Mouse (Mus musculus) adrenal gland, adult 18-20 months (tissue): ENCODE results near the gene Coro1b. TPM values are rescaled to one million over a fixed set of nuclear protein-coding genes. Genes with fewer than 3 reads are reported as not detected.

ENCODE experiments used
- DNase-seq, 2 experiments: peaks; one replicate each; pipeline ENCODE4 v3.0.0; 2021 to 2022; ENCODE audit warnings: low spot score in 2 of 2
- total RNA-seq, 2 experiments: library from RNA; stranded (reverse); gene quantifications; 1 replicate in 1 of 2; 2 replicates in 1 of 2; pipeline ENCODE4 v1.2.3; 2021

Gene Coro1b
- total RNA-seq, 2 experiments from 2014 or later, result 145 to 150 TPM

DNA sequence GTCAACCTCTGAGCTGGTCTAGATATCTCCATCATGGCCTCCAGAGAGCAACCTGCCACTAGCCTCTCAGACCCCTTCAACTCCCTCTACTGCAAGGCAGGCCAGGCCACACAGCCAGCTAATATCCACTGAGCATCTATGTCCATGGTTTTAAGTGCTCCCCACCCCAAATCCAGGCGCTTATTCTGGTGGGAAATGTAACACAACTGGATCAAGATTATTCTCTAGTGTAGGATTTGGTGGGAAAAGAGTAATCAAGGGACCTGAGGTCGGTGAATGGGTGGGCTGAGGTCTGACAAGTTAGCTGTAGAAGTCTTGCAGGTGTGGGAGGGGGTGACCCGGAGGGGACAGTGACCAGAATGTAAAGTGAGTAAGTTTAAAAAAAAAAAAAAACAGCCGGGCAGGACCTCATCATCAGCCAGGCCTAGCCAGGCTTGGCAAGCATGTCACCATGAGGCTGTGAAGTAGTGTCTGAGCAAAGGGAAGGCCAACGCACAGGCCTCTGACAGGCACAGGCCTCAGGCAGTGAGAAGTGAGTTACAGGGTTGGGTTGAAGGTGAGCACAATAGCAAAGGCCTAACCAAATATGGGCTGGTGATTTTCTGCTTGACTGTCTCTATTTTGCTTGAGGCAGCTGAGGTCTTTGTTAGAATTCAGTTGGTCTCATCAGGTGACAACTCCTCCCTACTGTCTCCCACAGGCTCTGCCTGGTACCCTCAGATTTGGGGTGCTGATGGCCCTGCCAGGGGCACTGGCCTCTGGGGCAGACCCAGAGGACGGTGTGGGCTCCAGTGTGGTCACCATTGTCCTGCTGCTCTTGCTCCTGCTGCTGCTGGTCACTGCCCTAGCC is 7.0 kb downstream of the Coro1b start:
- no peak for DNase-seq

DNA sequence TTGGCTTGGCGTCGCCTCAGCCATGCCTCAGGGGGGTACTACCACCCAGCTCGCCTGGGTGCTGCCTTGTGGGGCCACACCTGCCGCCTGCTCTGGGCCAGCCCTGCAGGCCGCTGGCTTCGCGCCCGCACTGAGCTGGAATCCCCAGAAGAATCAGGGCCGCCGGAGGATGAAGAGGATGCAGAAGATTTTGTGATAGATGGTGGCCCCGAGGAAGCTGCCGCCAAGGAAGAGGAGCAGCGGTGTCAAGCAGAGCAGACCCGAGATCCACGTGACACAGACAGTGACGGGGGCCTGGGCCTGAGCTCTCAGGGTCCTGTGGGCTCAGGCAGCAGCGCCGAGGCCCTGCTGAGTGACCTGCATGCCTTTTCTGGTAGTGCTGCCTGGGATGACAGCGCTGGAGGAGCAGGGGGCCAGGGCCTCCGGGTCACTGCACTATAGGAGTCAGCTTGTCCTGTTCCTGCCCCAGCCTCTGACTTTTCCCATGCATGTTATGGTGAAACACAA is 7.7 kb downstream of the Coro1b start:
- DNase-seq, result no peak

DNA sequence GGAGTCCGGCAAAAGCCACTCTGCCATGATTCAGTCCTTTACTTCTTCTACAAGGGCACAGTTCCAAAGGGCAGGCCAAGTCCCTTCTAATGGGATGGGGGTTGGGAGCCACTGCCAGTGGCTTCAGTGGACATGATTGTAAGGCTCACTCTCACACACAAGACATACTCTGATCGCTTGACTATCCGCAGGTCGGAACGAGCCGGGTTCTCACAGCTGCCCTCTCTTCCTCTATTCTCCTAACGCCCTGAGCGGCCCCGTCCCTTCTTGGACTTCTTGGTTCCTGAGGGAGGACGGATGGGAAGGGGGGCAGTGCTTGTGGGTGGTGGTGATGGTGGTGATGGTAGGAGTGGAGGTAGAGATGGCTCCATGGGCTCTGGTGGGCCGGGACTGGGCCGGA is 8.4 kb downstream of the Coro1b start:
- DNase-seq, result no peak

DNA sequence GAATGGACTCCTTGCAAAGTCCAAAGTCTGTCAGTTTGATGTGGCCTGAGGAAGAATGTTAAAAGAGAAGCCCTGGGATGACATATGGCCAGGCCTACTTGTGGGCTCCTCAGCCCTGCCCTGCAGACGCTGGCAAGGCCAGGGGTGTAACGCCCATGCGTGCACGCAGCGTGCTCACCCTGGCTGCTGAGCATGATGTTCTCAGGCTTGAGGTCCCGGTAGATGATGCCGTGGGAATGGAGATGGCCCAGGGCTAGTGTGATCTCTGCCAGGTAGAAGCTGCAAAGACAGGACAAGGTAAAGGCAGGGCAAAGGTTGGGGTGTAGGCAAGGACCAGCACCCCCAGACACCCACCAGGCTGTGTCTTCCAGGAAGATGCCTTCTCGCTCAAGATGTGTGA is 10.6 kb downstream of the Coro1b start:
- DNase-seq, result no peak

DNA sequence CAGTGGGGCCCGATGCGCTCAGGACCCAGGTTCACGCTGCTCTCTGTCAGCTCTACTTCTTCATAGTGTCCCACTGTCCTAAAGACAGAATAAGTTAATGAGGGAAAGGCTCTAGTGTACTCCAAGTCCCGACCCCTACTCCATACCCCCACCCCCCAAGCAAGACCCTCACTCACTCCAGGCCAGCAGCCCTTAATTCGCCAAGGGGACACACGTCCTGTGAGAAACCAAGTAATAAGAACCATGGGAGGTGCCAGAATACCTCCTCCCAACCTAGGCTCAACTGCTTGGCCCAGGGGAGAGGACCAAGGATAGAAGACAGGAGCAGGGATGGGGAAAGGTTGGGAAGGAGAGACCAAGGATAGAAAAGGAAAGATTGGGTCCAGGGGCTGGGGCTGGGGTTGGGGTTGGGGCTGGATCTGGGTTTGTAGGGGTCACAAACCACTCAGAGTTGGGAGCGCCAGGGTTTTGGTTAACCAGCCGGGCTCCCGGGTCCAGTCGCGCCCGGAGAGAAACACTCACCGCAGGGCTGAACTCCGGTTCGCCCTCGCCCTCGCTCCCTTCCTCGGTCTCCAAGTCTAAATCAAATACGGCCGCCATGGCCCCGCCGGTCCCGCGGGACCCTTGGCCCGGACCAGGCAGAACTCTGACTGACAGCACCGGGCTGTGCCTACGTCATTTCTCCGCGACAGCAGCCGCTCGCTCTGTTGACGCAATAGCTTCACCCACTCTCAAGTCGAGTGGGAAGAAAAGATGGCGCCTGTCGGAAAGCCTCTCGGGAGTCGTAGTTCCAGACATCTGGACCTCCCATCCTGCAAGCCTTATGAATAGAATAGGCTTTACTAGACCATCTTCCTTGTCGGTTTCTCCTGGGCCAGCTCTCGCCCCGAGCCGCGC is 14.5 kb downstream of the Coro1b start, which contains the start of gene Rps6kb2:
Gene Rps6kb2 (minus strand): TSS at position 709 of the 897 bp plus-strand sequence.
- peak; percentile 94 to 96 for DNase-seq

DNA sequence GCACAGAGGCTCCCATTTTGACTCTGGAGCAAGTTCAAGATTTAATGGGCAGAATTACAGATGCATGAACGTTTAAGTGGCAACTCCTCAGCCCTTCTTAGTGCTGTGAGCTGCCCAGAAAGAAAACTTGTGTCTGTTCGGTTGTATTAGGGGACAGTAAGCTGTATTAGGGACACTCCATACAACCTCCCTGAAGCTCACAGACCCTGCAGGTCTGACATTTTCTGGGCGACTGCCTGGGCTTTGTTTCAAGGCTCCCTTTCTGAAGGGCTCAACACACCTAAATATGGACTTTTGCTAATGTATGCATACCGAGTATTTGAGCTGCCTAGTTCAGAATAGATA is 15.1 kb downstream of the Coro1b start:
- no peak for DNase-seq

DNA sequence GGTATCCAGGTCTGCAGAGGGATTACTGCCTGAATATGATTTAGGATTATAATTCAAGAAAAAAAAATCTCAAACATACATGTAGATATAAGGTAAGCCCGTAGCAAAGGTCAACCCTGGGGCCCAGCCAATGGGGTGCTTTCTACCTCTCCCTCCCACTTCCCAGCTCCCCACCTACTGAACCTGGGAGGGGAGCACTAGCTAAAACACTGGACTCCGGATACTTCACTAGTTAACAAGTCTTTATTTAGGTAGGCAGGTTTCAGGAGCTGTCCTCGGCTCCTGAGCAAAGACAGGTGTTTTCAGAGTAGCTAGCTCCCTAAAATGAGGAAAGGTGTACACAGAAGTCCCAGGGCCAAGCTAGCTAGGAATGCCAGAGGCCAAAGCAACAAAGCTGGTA is 15.7 kb downstream of the Coro1b start:
- DNase-seq, result no peak

DNA sequence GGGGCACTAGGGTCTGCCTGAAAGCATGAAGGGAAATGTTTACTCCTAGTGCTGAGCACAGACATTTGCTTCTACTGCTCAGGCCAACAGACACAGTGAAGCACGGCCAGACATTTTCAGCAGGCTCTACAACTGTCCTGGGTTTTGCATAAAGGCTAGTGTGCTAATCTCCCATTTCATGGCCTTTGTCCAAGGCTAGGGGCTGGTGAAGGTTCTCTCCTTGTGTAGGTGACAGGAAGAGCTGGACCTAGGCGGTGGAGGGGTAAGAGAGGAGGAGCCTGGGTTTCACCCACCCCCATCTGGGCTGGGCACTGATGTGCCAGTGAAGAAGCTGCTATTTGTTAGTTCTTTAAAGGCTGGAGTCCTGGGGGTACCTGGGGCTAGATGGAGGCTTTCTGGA is 16.3 kb downstream of the Coro1b start:
- peak in 1 of 2 experiments; percentile 38 for DNase-seq

DNA sequence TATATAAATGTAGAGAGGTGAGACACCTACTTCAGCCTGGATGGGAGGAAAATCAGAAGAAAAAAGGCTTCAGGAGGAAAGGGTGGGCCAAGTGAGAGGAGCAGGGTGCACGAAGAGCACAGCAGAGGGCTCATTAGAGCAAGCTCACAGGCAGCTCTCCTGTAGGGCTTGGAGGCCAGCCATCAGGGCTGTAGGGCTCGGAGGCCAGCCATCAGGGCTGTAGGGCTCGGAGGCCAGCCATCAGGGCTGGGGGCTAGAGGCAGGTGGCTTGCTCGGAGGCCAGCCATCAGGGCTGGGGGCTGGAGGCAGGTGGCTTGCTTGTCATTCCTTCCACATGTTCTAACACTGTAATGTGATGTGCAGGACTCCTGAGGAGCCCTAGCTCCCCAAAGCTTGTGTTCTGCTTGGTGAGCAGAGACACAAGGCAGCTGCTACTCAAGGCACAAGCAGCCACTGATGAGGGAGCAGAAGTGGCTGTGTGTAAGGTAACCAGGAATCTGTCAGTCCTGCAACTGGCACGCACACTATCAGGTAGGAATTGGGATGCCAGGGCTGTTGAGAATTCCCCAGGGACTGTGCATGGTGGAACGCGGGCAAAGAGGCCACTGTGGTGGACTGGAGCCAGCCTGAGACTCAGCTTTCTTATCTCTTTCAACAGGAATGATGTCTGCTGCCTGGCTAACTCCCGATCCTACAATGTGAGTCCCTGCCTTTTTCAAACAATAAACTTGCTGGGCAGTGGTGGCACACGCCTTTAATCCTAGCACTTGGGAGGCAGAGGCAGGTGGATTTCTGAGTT is 18.5 kb downstream of the Coro1b start:
- DNase-seq, result no peak

DNA sequence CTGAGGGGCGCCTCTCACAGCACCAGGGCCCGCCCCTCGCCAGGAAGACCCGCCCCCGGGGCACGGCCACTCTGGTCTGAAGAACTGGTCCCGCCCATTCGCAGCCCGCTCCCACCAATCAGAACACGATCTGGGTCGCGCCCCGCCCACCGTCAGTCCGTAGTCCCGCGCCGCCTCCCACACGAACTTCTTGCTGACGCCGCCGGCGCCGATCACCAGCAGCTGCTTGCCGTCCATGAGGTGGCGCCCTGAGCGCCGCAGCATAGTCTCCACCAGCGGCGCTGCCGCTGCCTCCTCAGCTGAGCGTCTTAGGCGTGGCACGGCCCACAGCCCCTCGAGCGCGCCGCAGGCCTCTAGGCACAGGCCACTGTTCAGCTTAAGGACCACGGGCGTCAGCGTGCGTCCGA is 21.0 kb downstream of the Coro1b start:
- DNase-seq, result peak; percentile 99

DNA sequence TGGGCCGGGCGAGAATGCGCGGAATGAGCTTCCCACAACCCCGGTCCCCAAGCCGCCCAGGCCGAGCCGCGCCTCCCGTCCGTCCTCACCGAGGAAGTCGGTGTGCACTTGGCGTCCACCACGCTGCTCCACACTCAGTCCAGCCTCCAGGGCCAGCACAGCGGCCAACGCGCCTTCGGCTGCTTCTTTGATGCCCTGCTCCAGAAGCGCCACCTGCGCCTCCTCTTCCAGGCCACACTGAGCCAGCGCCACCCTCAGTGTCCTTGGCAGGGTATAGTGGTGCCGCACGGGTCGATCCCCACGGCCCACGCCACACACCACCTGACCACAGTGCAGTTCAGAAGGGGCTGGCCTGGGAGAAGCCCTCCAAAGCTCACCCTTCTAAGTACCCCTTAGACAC is 21.4 kb downstream of the Coro1b start:
- DNase-seq, result no peak

DNA sequence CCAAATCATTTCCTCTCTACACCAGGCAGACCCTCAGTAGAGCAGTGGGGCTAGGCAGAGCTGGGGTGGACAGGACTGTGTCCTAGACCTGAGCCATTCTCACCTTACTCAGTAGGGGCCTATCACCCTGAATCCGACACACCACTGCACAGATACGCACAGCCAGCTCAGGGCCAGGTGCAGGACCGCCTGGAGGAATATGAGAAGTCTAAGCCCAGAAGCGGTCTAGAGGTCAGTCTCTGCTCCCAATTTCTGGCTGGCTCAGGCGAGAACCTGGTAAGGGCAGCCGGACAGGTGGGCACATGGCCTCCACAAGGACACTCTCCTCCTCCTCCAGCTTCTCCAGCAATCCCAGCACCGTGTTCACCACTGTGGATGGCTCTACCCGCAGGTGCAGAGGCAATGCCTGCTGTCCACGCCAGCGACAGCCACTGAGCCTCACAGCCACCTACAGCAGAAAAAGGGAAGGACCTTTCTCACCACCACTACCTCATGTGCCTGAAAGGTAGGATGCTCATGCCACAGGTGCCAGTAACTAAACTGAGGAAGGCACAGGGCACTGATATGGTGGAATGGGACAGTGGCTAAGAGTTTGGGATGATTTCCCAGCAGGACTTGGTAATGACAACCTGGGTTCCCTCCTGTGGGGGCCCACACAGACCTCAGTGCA is 22.4 kb downstream of the Coro1b start:
- no peak for DNase-seq

DNA sequence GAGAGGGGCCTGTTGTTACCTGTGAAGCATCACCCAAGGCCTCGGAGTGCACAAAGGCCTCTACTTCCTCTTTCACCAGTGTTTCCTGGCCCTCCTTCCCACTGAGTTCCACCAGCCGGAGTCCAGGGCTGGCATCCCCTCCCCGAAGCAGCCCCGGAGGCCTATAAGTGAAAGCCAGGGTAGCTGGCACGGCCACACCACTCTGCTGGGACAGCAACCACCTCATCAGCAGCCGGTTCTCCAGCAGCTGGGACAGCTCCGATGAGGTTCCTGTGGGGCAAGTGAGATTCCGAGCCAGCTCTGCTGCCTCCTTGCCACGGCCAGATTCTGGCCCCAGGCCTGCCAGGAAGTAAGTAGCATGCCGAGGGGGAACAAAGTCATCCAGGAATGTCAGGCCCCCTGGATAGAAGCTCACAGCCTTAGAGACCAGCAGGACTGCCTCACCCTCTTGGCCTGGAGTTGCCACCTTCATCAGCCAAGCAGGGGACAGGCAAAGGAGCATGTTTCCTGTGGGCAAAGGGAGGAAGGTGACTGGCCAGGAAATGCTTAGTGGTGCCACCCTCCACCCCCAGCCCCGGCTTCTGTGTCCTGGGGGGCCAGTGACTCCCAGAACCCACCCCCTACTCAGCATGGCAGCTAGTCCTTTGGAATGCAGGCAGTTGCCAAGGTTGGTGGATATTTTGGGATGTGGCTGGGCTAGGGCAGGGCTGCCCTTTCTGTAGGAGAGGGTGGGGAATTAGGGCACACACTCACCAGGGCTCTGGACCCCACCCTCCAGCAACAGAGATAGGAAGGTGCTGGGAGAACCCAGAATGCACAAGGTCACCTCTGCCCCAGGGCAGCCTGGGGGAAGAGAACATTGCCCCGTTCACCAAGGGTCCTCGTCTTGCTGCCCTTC is 23.2 kb downstream of the Coro1b start:
- DNase-seq, result no peak

DNA sequence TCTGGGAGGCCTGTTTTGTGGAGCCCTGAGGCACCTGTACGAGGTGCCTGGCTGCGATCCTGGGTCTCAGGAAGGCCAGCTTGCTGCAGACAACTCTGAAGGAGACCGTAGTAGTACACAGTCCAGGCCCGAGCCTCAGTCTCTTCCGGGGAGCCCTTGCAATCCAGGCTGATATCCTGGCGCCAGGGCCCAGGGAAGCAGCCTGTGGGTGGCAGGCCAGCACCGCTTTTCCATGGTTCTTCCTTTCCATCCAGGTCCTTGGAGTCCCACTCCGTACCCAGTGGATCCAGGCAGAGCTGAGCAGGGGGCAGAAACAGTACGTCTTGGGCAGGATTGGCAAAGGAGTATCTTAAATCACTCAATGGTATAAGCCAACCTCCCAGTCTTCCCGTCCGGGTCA is 24.5 kb downstream of the Coro1b start:
- no peak for DNase-seq

DNA sequence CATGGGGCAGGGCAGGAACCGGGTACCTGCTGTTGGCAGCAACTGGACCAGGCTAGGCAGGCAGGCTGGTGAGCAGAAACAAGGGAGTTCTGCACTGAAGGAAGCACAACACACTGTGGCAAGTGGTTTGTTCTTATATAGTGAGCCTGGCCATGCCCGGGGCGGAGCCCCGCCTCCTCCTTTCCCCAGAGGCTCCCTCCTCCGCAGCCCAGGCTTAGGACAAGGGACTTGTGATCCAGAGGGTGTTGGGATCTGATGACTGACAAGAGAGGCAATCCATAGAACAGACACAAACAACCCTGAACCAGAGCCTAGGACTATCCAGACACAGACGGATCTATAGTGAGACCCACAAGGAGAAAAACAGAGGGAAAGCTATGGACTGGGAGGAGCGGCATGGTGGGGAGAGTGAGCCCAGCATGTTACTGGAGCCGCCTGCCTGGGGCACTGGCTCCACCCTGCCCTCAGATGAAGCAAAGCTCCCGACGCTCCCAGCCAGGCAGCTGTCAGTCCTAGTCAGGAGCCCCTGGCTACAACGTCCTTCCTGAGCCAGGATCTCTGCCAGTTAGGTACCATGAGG is 27.0 kb downstream of the Coro1b start, which contains the start of gene Carns1:
Gene Carns1 (minus strand): TSS at position 112 of the 580 bp plus-strand sequence.
- no peak for DNase-seq

DNA sequence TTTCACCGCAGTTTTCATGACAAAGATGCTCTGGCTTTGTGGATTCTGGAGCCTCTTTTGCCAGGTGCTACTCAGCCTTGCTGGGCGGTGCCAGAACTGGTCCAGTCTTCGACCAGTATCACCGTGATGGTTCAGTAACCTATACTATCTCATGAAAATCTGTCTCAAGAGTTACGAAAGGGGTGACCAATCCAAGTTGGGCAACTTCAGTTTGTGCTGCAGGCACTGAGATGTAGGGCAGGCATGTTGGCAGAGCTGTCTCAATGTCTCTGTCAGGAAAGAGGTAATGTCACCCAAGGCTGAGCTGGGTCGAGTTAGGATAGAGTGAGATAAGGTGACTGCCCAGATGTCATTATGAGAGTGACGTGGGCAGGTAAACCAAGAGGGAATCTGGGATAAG is 32.0 kb downstream of the Coro1b start:
- DNase-seq, result no peak

DNA sequence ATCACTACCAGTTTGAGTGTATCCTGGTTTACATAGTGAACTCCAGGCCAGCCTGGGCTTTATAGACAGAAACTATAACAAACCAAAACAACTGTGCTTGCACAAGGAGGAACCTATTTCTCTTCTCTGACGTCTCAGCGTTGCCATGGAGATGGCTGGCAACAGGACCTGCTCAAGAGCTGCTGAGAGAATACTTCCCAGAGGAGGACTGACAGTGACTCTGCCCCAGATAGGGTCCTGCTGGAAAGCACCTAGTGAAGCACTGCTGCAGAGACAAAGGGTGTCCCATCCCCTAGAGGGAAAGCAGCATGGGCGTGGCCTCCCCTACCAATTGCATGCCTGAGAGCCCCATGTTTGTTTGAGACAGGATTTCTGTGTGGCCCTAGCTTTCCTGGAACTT is 33.5 kb downstream of the Coro1b start:
- peak in 1 of 2 experiments; percentile 57 for DNase-seq

DNA sequence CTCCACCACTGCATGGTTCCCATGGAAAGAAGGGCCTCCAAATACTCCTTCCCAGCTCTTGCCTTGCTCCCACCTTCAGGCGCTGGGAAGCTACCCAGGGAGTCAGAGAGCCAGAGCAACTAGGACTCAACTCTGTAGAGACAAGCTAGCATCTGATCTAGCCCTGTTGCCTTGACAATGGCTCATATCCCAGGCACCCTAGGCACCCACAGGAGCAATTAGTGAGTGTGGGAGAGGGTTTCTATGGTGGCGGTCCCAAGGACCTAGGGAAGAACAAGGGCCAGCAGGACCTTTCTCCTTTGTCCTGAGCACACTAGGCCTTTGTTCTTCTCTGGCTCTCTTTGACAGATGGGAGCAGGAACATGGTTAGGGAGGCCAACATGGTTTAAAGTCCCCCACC is 35.3 kb downstream of the Coro1b start:
- no peak for DNase-seq
